8 mouse cellular contexts compared by ENCODE assay signal in genomic region chr8:106932376-106933065, GRCm38 (mm10). TPM values are rescaled to one million over a fixed set of nuclear protein-coding genes. Genes with fewer than 3 reads are reported as not detected.
DNase-seq lines count a peak whose midpoint lies in the region; ATAC-seq and TF ChIP-seq lines count a peak whose summit lies in the region.

No protein-coding gene starts in this region.

- no peak for ATAC-seq in lung, embryonic 16.5 days (ENCODE audit: low read depth)

- no peak for TF ChIP-seq POLR2A in kidney, adult 2 months (IDR thresholded peaks at IDR 0.05; ENCODE audit: low read depth, low read length)
- no peak for TF ChIP-seq POLR2A in testis, adult 2 months (IDR thresholded peaks at IDR 0.05; ENCODE audit: control insufficient read depth, low read depth, low read length)

- H3K36me3 ChIP-seq in kidney, adult 2 months (ENCODE audit: control insufficient read depth, insufficient read depth, low read length), result no peaks in the 10 kb centered on the region
- no peaks in the 10 kb centered on the region for H3K36me3 ChIP-seq in lung, embryonic 16.5 days (ENCODE audit: control insufficient read depth, insufficient read depth, low read length)
- no peaks in the 10 kb centered on the region for H3K36me3 ChIP-seq in testis, adult 2 months (ENCODE audit: control insufficient read depth, insufficient read depth, low read length)

- DNase-seq in gastrocnemius, postnatal 14 days, result peak; percentile 20
- no peak for DNase-seq in gastrocnemius, adult 8-10 months (ENCODE audit: low spot score in 2 of 2)
- peak; percentile 13 for DNase-seq in gastrocnemius, postnatal 25 days
- DNase-seq in kidney, adult 2 months, result peak; percentile 60
- DNase-seq in c-Kit-positive CD71-positive TER-119-positive erythroid progenitor cells, embryonic 14.5 days (ENCODE audit: low spot score), result no peak

- peak overlapping the region; percentile 60 for H3K4me2 ChIP-seq in lung, embryonic 16.5 days (ENCODE audit: low read depth, low read length)

- H3K4me1 ChIP-seq in brown adipose tissue, adult 24 weeks (ENCODE audit: control insufficient read depth, insufficient read depth, insufficient read length, low read length), result peaks cover 16% of the 10 kb centered on the region
- peaks cover 28% of the 10 kb centered on the region for H3K4me1 ChIP-seq in kidney, adult 2 months (ENCODE audit: control insufficient read depth, insufficient read depth, low read length)
- H3K4me1 ChIP-seq in lung, embryonic 16.5 days (replicated peaks; ENCODE audit: control insufficient read depth, insufficient read depth, low read length), result peaks cover 34% of the 10 kb centered on the region
- peaks cover 14% of the 10 kb centered on the region for H3K4me1 ChIP-seq in testis, adult 2 months (ENCODE audit: control insufficient read depth, insufficient read depth, low read length)

- H3K9me3 ChIP-seq in lung, embryonic 16.5 days (ENCODE audit: control insufficient read depth, low read length), result no peaks in the 10 kb centered on the region

- H3K4me3 ChIP-seq in brown adipose tissue, adult 24 weeks (ENCODE audit: insufficient read depth, low read depth, low read length), result peak overlapping the region; percentile 36
- 0 out of 2 replicates have a peak overlapping the region, but pooled peaks have one; percentile 9 for H3K4me3 ChIP-seq in kidney, adult 2 months (ENCODE audit: insufficient read depth, low read depth, low read length)
- H3K4me3 ChIP-seq in lung, embryonic 16.5 days (ENCODE audit: low read length), result peak overlapping the region; percentile 32
- peak overlapping the region; percentile 41 for H3K4me3 ChIP-seq in testis, adult 2 months (ENCODE audit: control insufficient read depth, low read depth, low read length)

- H3K27me3 ChIP-seq in kidney, adult 2 months (replicated peaks; ENCODE audit: control insufficient read depth, insufficient read depth, low read length), result no peaks in the 10 kb centered on the region
- no peaks in the 10 kb centered on the region for H3K27me3 ChIP-seq in lung, embryonic 16.5 days (ENCODE audit: control insufficient read depth, insufficient read depth, low read depth, low read length)
- H3K27me3 ChIP-seq in testis, adult 2 months (ENCODE audit: control insufficient read depth, insufficient read depth, low read length), result no peaks in the 10 kb centered on the region

- H3K27ac ChIP-seq in brown adipose tissue, adult 24 weeks (replicated peaks; ENCODE audit: low read depth, low read length), result 0 out of 2 replicates have a peak overlapping the region, but pooled peaks have one; percentile 11
- H3K27ac ChIP-seq in kidney, adult 2 months (ENCODE audit: insufficient read depth, low read depth, low read length), result peak overlapping the region; percentile 39
- H3K27ac ChIP-seq in lung, embryonic 16.5 days (ENCODE audit: low read length), result peak overlapping the region; percentile 77
- peak overlapping the region; percentile 48 for H3K27ac ChIP-seq in testis, adult 2 months (ENCODE audit: control insufficient read depth, insufficient read depth, low read depth, low read length)

- WGBS in kidney, adult 2 months, result 13% methylated on average over 22 of the region's 22 CpGs
- 12% methylated on average over 22 of the region's 22 CpGs for WGBS in lung, embryonic 16.5 days

- intact Hi-C loops in gastrocnemius, postnatal 14 days (cut with DNase I; ENCODE audit: low total_unique reads), result no loop called here

- H3K9ac ChIP-seq in lung, embryonic 16.5 days (ENCODE audit: low read length), result peak overlapping the region; percentile 51

- no peak for TF ChIP-seq CTCF in kidney, adult 2 months (conservative IDR thresholded peaks at IDR 0.05; ENCODE audit: insufficient read depth, insufficient read length, low read depth, low read length)
- no peak for TF ChIP-seq CTCF in testis, adult 2 months (IDR thresholded peaks at IDR 0.05; ENCODE audit: control insufficient read depth, insufficient read depth, insufficient replicate concordance, low read depth, low read length)

RNA-seq across cellular contexts. Expression of gene Sntb2, which starts 3.0 kb away (rescaled TPM):
- 10 to 100 TPM; 11.0 to 13.9 TPM for total RNA-seq in gastrocnemius, postnatal 14 days (2021)
- total RNA-seq in gastrocnemius, adult 8-10 months (2022), result 1 to 10 TPM; 2.4 to 3.9 (median 3.7) TPM
- 4.1 and 6.9 TPM in 2 replicates for polyA plus RNA-seq in brown adipose tissue, adult 24 weeks (2012; ENCODE audit: insufficient read depth, insufficient read length, missing spikeins)
- 1 to 10 TPM; 6.1 to 6.9 TPM for total RNA-seq in gastrocnemius, postnatal 25 days (2021)
- polyA plus RNA-seq in kidney, adult 2 months (2012; rRNA removed), result 9.4 and 10.4 TPM in 2 replicates
- polyA plus RNA-seq in lung, embryonic 16.5 days (2015; fragmentation: Nextera tagmentation; extraction: Ambion mirVana), result 15.0 and 15.7 TPM in 2 replicates
- polyA plus RNA-seq in testis, adult 2 months (2012; rRNA removed), result 13.4 and 14.4 TPM in 2 replicates

RNA-seq across cellular contexts. Expression of gene Utp4, which starts 39.1 kb away (rescaled TPM):
- total RNA-seq in gastrocnemius, postnatal 14 days (2021), result 10 to 100 TPM; 15.7 to 19.5 TPM
- 10 to 100 TPM; 21.7 to 26.7 (median 25.3) TPM for total RNA-seq in gastrocnemius, adult 8-10 months (2022)
- 19.8 and 24.4 TPM in 2 replicates for polyA plus RNA-seq in brown adipose tissue, adult 24 weeks (2012; ENCODE audit: insufficient read depth, insufficient read length, missing spikeins)
- 10 to 100 TPM; 18.0 to 20.0 TPM for total RNA-seq in gastrocnemius, postnatal 25 days (2021)
- polyA plus RNA-seq in kidney, adult 2 months (2012; rRNA removed), result 24.1 and 24.5 TPM in 2 replicates
- polyA plus RNA-seq in lung, embryonic 16.5 days (2015; fragmentation: Nextera tagmentation; extraction: Ambion mirVana), result 54.4 and 59.7 TPM in 2 replicates
- 26.1 and 27.4 TPM in 2 replicates for polyA plus RNA-seq in testis, adult 2 months (2012; rRNA removed)

Comparison
In these comparisons a context has a peak if more than half of its experiments do, and no peak if none do; other contexts are left out.
1. DNase-seq: peak in gastrocnemius, postnatal 14 days (single experiment), gastrocnemius, postnatal 25 days (single experiment) and kidney, adult 2 months (single experiment); none in gastrocnemius, adult 8-10 months (0 of 2) and c-Kit-positive CD71-positive TER-119-positive erythroid progenitor cells, embryonic 14.5 days (single experiment).
2. H3K27ac ChIP-seq: peak in every context shown above with its lines; median percentile 77 in lung, embryonic 16.5 days; 48 in testis, adult 2 months; 39 in kidney, adult 2 months; 11 in brown adipose tissue, adult 24 weeks.
3. Peak in every context shown above with its lines, with median percentiles within 50 percentile points of each other: H3K4me3 ChIP-seq.